Mouse (Mus musculus) monocyte, adult 5-6 weeks (primary cell): ENCODE measurements around the gene Wdr90. TPM values are rescaled to one million over a fixed set of nuclear protein-coding genes. Genes with fewer than 3 reads are reported as not detected.

Experiments used
- ATAC-seq: fragments of 153-309, 156-312 bp; replicated peaks from 2 replicates; pipeline ENCODE4 v1.8.0; 2017; ENCODE audit warnings: mild to moderate bottlenecking; ENCODE audit not compliant: low TSS enrichment, insufficient number of reproducible peaks, severe bottlenecking, poor library complexity, low FRiP score
- total RNA-seq: library from RNA; stranded (forward); fragments of 200-1000, 200-491, 200-594 nt; gene quantifications from 3 replicates; pipeline ENCODE4 v1.2.3, GENCODE M21; 2017

Gene Wdr90
- 2.9 to 7.7 TPM (median 3.4 TPM) in 3 replicates for total RNA-seq

DNA sequence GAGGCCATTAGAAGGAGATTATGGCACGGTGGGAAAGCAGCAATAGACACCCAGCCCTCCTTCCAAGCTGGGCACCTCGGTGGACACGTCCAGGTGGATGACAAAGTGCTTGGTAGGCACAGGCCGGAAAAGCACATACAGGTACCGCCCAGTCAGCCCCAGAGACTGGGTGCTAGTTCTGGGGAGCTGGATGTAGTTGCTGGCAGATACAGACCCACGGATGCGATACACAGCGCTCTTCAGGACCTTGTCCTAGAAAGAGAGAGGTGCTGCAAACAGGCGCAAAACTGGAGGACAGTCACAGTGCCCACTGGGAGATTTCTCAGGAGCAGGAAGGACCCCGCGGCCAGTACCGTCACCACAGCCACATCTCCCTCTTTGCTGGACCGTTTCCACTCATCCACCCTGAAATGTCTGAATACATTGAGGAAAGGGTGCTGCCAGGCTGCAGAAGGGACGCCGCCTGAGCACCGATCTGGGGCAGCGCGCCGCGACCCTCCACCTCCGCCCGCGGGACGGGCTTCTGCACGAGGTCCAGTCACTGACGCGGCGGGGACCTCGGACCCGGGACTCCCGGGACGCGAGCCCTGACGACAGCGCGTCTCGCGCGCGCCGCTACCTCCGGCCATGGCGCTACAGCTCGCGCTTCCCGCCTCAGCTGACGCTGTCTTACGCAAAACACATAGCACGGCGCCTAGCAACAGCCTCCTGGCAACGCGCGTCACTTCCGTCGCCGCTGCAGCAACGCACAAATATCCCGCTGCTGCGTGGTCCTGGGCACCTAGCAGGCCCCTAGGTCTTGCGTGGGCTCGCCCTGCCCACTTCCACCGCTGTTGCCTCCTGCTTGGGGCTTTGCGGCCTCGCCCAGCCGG, at the start of gene Wdr90:
Wdr90 (minus strand) TSS at position 670 of the 872 bp plus-strand sequence.
- peak; percentile 93 for ATAC-seq

- no peak for ATAC-seq
Measured at GRCm38 (mm10) chr17:25907640-25908039, 46.3 kb upstream of the Wdr90 start.

- peak; percentile 40; the same call in 1 of the 2 replicates for ATAC-seq
Measured at GRCm38 (mm10) chr17:25903061-25903460, 41.8 kb upstream of the Wdr90 start.

DNA sequence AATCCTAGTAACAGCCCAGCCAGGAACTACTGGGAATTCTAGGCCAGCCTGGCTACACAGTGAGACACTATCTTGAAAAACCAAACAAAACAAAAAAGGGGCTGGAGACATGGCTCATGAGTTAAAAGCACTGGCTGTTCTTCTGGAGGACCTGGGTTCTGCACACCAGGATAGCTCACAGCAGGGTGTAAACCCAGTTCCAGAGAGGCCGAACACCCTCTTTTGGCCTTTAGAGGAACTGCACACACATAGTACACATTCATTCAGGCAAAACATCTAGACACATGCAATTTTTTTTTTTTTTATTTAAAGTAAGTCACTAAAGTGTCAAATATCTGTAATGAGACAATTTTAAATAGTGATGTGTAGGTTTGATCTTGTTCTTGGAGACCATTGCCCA, 38.9 kb upstream of the Wdr90 start:
- ATAC-seq = no peak

GRCm38 (mm10) chr17:25895891-25896290, 34.6 kb upstream of the Wdr90 start:
- no peak for ATAC-seq

DNA sequence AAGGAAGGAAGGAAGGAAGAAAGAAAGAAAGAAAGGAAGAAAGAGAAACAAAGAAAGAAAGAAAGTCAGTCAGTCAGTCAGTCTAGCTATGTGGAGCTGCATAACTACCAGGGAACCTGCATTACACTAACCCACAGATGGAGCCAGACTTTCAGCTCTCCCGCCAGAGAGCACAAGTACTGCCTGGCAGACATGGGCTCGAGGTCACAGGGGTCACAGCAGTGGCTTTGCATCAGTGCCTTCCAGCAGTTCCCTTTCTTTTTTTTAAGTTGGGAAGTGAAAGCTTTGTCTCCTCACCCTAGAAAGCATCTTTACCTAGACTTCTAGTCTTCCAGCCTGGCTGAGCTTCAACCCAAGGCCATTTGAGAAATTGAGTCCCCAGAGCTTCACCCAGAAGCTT, 34.1 kb upstream of the Wdr90 start:
- no peak for ATAC-seq

DNA sequence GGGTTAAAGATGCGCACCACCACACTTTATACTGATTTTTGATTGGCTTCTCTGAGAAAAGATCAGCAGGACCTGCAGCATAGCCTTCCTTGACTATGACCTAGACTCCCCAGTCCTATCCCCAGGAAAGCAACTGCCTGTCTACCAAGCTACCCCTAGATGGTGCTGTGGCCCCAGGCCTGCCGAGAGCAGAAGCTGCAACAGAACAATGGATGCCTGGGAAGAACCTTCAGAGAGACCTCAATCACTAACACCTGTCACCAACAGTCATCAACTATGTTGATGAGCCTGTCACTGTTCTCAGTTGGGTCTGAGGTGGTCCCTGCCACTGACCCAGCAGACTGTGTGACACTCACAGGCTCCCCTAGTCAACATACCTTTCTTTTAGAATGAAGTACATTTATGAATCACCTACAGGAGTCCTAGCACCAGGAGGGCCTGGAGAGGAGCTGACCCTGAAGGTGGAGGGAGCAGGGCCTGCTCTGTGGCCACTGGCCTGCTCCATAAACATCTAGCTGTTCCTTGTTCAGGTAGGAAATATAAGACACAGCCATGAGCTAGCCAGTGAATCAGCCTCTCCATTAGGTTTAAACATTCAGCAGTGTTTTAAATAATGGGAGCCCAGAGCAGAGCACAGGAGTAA, 32.8 kb upstream of the Wdr90 start:
- ATAC-seq = peak; percentile 90

DNA sequence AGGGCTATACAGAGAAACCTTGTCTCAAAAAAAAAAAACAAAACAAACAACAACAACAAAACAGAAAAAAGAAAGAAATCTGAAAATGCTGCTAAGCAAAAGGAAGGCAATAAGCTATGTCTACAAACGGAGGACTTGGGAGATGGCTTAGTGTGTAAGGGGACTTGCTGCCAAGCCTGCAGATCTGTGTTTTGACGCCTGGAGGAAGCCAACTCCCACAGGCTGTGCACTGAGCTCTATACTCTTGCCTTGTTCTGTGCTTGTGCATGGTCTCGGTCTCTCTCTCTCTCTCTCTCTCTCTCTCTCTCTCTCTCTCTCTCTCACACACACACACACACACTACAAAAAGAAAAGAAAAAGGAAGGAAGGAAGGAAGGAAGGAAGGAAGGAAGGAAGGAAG, 27.5 kb upstream of the Wdr90 start:
- no peak for ATAC-seq

GRCm38 (mm10) chr17:25887467-25887866, 26.2 kb upstream of the Wdr90 start:
- no peak for ATAC-seq

DNA sequence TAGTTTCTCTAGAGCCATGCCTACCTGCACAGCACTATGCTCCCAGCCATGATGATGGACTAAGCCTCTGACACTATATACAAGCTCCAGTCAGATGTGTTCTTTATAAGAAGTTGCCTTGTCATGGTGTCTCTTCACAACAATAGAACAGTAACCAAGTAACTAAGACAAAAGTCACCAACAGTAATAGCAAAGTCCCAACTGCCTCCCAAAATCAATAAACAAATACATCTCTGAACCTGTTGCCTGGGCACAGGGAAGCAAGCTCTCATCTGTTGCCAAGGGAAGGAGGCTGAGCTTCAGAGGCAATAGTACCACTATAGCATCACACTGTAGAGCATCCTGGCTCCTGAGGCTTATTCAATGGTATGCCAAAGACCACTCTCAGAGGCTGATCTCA, 25.5 kb upstream of the Wdr90 start:
- no peak for ATAC-seq

DNA sequence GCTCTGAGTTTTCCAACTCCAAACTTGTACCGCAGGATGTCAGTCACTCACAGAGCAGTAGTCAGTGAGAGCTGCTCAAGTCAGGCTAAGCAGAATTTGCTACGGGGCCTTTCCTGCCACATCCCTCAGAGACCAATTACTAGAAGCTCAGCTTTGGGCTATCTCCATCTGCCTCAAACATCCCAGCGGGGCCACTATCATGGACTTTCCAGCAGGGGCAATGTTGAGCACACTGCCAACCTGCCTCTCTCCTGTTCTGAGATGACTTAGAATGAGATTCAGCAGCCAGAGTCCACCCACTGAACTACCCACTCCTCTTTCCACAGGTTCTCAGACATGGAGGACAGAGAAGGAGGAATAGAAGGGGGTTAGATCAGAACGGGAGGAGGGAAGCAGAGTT, 24.3 kb upstream of the Wdr90 start:
- no peak for ATAC-seq

DNA sequence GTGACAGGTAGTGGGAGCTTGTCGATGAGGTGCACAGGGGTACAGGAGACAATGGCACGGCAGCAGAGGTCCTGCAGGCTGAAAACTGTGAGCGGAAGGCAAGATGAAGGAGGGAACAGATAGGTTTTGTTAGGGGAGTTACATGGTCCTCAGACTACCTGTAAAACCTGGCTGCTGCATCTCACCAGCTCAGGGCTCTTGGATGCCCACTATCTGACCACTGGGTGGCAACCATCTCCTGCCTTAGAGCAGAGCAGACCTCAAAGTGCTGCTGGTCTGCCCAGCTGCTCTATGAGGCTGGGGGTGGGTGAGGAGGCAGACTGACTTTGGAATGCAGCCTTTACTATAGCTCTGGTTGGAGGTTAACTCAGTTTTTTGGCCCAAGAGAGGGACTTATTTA, 22.5 kb upstream of the Wdr90 start:
- ATAC-seq = no peak

DNA sequence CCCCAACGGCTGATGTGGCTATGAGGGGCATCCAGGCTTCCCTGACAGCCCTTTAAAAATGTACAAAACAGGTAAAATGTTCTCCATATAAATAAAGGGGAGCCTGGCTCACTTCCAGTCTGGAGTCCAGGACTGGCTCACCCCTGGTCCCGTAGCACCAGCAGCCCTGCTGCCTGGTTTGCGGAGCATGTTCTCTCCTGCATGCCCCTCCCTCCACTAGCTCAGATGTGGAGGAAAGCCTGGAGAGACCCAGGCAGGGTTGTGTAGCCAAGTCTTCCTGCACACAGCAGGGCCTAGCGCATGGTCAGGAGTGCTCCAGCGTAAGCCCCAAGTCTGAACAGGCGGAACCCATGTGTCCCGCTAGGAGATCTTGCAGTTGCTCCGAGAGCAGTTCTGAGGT, 22.0 kb upstream of the Wdr90 start:
- no peak for ATAC-seq

DNA sequence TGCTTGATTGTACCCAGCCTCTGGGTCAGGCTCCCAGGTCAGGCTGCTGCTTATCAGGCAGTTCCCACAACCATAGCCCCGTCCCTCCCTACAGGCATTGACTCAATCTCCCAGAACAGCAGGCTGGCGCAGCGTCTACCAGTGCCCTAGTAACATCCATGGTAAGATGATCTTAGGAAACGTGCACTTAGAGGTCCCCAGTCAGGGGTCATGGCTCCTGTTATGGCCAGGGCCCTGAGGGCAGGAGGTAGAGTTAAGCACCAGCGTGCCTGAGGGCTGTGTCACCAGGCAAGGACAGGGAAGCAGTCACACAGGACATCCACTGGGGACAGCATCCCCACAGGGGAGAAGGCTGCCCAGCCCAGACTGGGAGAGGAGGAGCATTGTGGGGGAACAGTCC, 21.0 kb upstream of the Wdr90 start:
- ATAC-seq = no peak

DNA sequence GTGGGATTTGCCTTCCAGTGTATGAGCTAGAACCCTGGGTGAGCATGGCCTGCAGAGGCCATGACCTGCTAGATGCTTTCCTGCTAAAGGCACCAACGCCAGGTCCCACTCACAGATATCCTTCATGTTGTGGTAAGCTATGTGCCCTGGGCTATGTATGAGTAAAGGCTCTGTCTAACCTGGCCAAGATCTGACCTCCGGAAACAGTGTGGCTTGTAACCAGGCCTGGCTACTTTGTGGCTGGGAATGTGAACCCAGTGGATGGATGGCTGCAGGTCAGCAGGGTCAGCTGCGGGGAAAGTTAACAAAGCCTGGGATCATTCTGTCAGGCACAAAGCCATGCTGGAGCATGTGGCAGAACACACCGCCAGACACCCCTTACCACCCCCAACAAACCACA, 20.4 kb upstream of the Wdr90 start:
- ATAC-seq = no peak

DNA sequence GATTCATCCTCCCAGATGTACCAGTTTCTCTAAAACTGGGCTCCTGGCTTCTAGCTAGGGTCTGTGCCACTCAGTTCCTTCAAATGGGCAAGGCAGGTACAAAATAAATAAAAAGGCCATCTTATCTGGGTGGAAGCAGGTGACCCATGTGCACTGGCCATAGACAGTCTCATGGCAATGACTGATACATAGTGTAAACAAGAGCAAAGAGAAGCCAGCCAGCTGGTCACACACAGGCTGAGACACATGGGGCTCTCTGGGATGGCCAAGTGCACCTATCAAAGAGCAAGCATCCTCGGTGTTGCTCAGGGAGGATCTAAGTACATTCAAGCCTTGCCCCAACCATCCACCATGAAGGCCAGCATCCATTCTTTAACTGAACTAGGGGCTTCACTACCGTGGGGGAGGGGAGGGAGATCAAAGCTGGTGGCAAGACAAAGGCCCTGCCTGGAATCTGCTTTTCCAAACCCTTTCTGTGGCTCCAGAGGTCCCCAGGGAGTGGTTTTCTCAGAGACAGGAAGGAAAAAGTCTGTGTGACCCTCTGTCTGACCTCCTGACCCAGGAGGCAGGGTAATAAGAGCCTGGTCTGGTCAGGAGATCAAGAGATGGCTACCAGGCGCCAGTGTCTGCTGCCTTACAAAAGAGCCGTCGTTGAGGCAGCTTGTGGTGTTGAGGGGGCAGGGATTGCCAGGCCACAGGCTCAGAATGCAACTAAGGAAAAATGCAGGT, 19.8 kb upstream of the Wdr90 start:
- ATAC-seq = no peak

DNA sequence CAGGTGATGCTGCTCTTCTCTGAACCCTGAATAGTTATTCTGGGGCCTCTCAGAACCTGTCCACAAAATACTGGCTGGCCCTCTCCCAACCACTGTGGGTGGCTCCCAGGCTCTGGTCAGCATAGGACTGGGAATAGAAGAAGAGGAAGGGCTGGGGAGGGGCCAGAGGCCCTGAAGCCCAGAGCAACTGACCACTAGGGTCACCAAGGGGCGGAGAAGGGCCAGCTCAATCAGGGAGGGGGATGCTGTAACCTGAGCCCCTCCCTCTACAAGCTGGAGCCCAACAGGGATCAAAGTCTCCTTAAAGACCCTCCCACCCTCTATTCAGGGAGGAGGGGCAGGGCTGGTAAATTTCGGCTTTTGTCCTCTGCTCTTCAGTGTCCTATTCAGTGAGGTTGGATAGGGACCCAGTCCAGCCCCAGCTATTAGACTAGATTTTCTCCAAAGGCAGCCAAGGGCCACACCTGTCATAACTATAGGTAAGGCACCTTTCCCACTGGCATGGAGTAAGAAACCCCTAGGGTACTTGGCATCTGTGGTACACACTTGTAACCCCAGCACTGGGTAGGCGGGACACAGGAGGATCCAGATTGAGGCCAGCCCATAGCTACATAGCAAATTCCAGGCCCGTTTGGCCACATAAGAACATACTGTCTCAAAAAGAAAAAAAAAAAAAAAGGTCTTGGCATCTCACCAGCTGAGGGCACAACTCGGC, 19.1 kb upstream of the Wdr90 start, which contains the start of gene Wfikkn1:
Wfikkn1 (minus strand) TSS at position 663 of the 715 bp plus-strand sequence.
- ATAC-seq = no peak

GRCm38 (mm10) chr17:25879750-25880149, 18.4 kb upstream of the Wdr90 start:
- no peak for ATAC-seq

GRCm38 (mm10) chr17:25879261-25879660, 18.0 kb upstream of the Wdr90 start:
- no peak for ATAC-seq
